Mouse (Mus musculus): ENCODE data around the gene Tfb2m.

Tfb2m gene

GRCm38 (mm10) chr1:179545768-179546550 lies at the start of gene Tfb2m, which contains the start of gene Cnst:
Gene Tfb2m, minus strand, starts transcription at chr1:179546267.
Gene Cnst, plus strand, starts transcription at chr1:179546370.
- peak; percentile 98 for DNase-seq (ENCODE audit: low spot score)

- DNase-seq (ENCODE audit: low spot score): peak; percentile 52
These were observed 46.9 kb upstream of the Tfb2m start for GRCm38 (mm10) chr1:179592972-179593371.

GRCm38 (mm10) chr1:179592143-179592542 lies 46.1 kb upstream of the Tfb2m start:
- no peak for DNase-seq (ENCODE audit: low spot score)

- no peak for DNase-seq (ENCODE audit: low spot score)
These were observed 45.6 kb upstream of the Tfb2m start for GRCm38 (mm10) chr1:179591639-179592038.

- DNase-seq (ENCODE audit: low spot score): no peak
These were observed 42.2 kb upstream of the Tfb2m start for GRCm38 (mm10) chr1:179588230-179588629.

- DNase-seq (ENCODE audit: low spot score): no peak
These were observed 40.5 kb upstream of the Tfb2m start for GRCm38 (mm10) chr1:179586430-179587095.

GRCm38 (mm10) chr1:179585646-179586045 lies 39.6 kb upstream of the Tfb2m start:
- no peak for DNase-seq (ENCODE audit: low spot score)

GRCm38 (mm10) chr1:179584220-179584619 lies 38.2 kb upstream of the Tfb2m start:
- no peak for DNase-seq (ENCODE audit: low spot score)

- DNase-seq (ENCODE audit: low spot score): no peak
These were observed 37.0 kb upstream of the Tfb2m start for GRCm38 (mm10) chr1:179583090-179583489.

GRCm38 (mm10) chr1:179582021-179582433 lies 36.0 kb upstream of the Tfb2m start:
- no peak for DNase-seq (ENCODE audit: low spot score)

GRCm38 (mm10) chr1:179581422-179581821 lies 35.4 kb upstream of the Tfb2m start:
- no peak for DNase-seq (ENCODE audit: low spot score)

- no peak for DNase-seq (ENCODE audit: low spot score)
These were observed 34.1 kb upstream of the Tfb2m start for GRCm38 (mm10) chr1:179580200-179580599.

- no peak for DNase-seq (ENCODE audit: low spot score)
These were observed 32.6 kb upstream of the Tfb2m start for GRCm38 (mm10) chr1:179578625-179579024.

GRCm38 (mm10) chr1:179573650-179574206 lies 27.7 kb upstream of the Tfb2m start:
- no peak for DNase-seq (ENCODE audit: low spot score)

- no peak for DNase-seq (ENCODE audit: low spot score)
These were observed 25.6 kb upstream of the Tfb2m start for GRCm38 (mm10) chr1:179571686-179572085.

GRCm38 (mm10) chr1:179570482-179570881 lies 24.4 kb upstream of the Tfb2m start:
- no peak for DNase-seq (ENCODE audit: low spot score)

- peak; percentile 38 for DNase-seq (ENCODE audit: low spot score)
These were observed 22.8 kb upstream of the Tfb2m start for GRCm38 (mm10) chr1:179568690-179569398.

- DNase-seq (ENCODE audit: low spot score): no peak
These were observed 21.5 kb upstream of the Tfb2m start for GRCm38 (mm10) chr1:179567558-179567957.

GRCm38 (mm10) chr1:179563926-179564325 lies 17.9 kb upstream of the Tfb2m start:
- no peak for DNase-seq (ENCODE audit: low spot score)

- no peak for DNase-seq (ENCODE audit: low spot score)
These were observed 17.1 kb upstream of the Tfb2m start for GRCm38 (mm10) chr1:179563211-179563610.

- no peak for DNase-seq (ENCODE audit: low spot score)
These were observed 14.9 kb upstream of the Tfb2m start for GRCm38 (mm10) chr1:179560845-179561430.

All from yolk sac, embryonic 10.5 days (tissue).